Mouse (Mus musculus) hindbrain, embryonic 11.5 days (tissue): ENCODE measurements around the gene Ndufb6. TPM values are rescaled to one million over a fixed set of nuclear protein-coding genes. Genes with fewer than 3 reads are reported as not detected.

Experiments
- ATAC-seq: fragments of 200-750 bp; cut with Nextera tagmentation; 2 replicates; pipeline ENCODE4 v1.8.0; 2017; ENCODE audit warnings: mild to moderate bottlenecking, moderate TSS enrichment, moderate library complexity; ENCODE audit not compliant: low FRiP score
- DNase-seq: peaks from one replicate; pipeline ENCODE4 v3.0.0-alpha.2; 2015; ENCODE audit warnings: low spot score
- H3K27ac ChIP-seq: fragments of 300-500 bp; sonication (generic); 2 replicates; pipeline ENCODE4 v1.5.1; 2014; ENCODE audit warnings: mild to moderate bottlenecking, low read depth, low read length
- H3K27me3 ChIP-seq: fragments of 300-500 bp; sonication (generic); 2 replicates; pipeline ENCODE4 v1.6.1; 2014; ENCODE audit warnings: mild to moderate bottlenecking, low read length, moderate library complexity, mixed read lengths; ENCODE audit not compliant: control insufficient read depth, insufficient read depth
- H3K36me3 ChIP-seq: fragments of 300-500 bp; sonication (generic); 2 replicates; pipeline ENCODE4 v1.6.1; 2014; ENCODE audit warnings: mild to moderate bottlenecking, low read length, moderate library complexity, mixed read lengths; ENCODE audit not compliant: control insufficient read depth, insufficient read depth
- H3K4me1 ChIP-seq: fragments of 300-500 bp; sonication (generic); replicated peaks from 2 replicates; pipeline ENCODE4 v1.6.1; 2014; ENCODE audit warnings: low read length, mixed read lengths; ENCODE audit not compliant: control insufficient read depth, insufficient read depth
- H3K4me2 ChIP-seq: fragments of 300-500 bp; sonication (generic); replicated peaks from 2 replicates; pipeline ENCODE4 v1.6.1; 2014; ENCODE audit warnings: mild to moderate bottlenecking, low read depth, low read length
- H3K4me3 ChIP-seq: fragments of 300-500 bp; sonication (generic); 2 replicates; pipeline ENCODE4 v1.5.1; 2014; ENCODE audit warnings: low read depth, low read length
- H3K9ac ChIP-seq: fragments of 300-500 bp; sonication (generic); 2 replicates; pipeline ENCODE4 v1.6.1; 2014; ENCODE audit warnings: low read depth, low read length
- H3K9me3 ChIP-seq: fragments of 300-500 bp; sonication (generic); 2 replicates; pipeline ENCODE4 v1.6.1; 2016; ENCODE audit warnings: low read length; ENCODE audit not compliant: control insufficient read depth
- WGBS: fragments of 180-500 bp; shearing (Covaris S2); extraction: QIAGEN DNeasy Blood & Tissue Kit; methylation state at CpG from one replicate; pipeline ENCODE4 v1.1.7; 2014; 5-methylcytosine and 5-hydroxymethylcytosine counted together
- polyA plus RNA-seq: library from polyadenylated mRNA; unstranded; fragments of >200 nt; fragmentation: Nextera tagmentation; extraction: Ambion mirVana; gene quantifications from 2 replicates; pipeline ENCODE4 v1.2.1, GENCODE M21; 2014

Gene Ndufb6
- polyA plus RNA-seq, 1 experiment from 2014 or later: 285 TPM

DNA sequence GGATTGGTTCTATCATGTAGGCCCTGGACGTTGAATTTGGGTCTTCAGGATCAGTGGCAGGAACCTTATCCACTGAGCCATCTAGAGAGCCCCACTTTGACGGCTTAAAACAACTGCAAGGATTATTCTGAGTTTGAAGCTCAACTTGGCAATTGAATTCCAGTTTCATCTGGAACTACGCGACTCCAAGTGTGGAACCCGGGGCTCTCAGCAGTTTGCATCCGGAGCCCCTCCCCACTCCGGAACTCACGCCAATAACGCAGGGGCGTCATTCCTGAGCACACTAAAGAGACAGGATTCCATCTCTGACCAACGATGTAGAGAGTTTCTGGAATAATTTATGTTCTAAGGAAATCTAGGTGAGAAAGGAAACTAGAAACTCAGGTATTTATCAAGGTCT, 52.1 kb downstream of the Ndufb6 start:
- WGBS: 89% methylated on average over 11 of the region's 11 CpGs
- no peak for ATAC-seq

DNA sequence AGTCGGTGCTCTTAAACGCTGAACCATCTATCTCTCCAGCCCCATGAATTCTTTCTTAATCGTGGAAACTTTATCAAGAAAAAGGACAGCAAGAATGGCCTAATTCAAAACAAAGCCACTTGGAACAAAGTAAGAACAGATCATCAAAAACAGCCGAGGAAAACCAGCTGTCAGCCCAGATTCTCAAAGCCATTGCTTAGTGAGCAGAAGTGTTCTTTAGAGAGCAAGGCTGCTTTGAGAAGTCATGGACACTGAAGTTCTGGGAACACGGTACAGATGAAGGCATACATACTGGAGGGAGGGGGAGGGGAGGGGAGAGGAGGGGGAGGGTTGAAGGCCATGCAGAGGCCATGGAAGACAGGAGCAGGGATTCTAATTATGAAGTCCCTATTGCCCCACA, 53.1 kb downstream of the Ndufb6 start:
- Histone ChIP-seq H3K36me3 (no peaks in the 10 kb centered on the region), H3K9me3 (no peaks in the 10 kb centered on the region), H3K4me3 (no peak overlapping the region), H3K9ac (no peak overlapping the region), H3K4me1 (no peaks in the 10 kb centered on the region), H3K4me2 (no peak overlapping the region), H3K27me3 (no peaks in the 10 kb centered on the region), H3K27ac (no peak overlapping the region)
- no peak for ATAC-seq
- no peak for DNase-seq
- WGBS: 79% methylated on average over 5 of the region's 5 CpGs

More for the DNA sequence above, 52.1 kb downstream of the Ndufb6 start:
- no peak for DNase-seq
- Histone ChIP-seq H3K4me2 (no peak overlapping the region), H3K27me3 (no peaks in the 10 kb centered on the region), H3K4me1 (no peaks in the 10 kb centered on the region), H3K27ac (no peak overlapping the region), H3K36me3 (no peaks in the 10 kb centered on the region), H3K4me3 (no peak overlapping the region), H3K9ac (no peak overlapping the region), H3K9me3 (no peaks in the 10 kb centered on the region)

DNA sequence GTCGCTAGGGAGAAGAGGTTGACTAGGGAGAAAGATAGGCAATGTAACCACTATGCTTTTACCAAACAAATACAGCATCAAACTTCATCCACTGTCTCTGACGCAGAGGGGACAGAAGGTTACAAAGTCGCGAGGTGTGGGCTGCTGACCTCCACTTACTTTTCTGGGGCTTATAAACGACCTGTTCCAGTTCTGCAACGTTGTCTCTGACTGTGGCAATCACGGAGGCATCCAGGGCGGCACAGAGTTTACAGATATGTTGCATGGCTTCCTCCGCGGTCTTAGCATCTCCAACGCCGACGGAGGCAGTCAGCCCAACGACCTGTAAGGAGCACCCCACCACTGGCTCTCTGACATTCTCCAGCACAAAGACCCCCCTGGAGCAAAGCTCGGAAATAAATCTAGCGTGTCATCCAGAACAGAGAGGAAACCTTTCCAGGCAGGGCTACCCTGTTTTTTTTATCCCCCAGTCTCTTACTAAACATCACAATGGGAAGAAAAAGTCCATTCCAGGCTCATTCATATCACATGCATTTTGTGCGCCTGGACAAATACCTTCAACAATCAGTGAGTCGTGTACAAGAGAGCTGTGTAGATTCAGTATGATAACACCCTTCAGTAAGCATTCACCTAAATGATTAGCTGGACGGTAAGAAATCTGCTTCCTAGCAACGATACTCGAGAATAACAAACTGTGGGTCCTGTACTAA, 57.2 kb downstream of the Ndufb6 start:
- no peaks in the 10 kb centered on the region for H3K27me3 ChIP-seq
- no peak overlapping the region for H3K27ac ChIP-seq
- no peak overlapping the region for H3K9ac ChIP-seq
- DNase-seq (no peak), ATAC-seq (no peak)
- H3K4me1 ChIP-seq: no peaks in the 10 kb centered on the region
- H3K4me3 ChIP-seq: no peak overlapping the region
- 47% methylated on average over 21 of the region's 21 CpGs for WGBS
- H3K9me3 ChIP-seq: no peaks in the 10 kb centered on the region
- H3K36me3 ChIP-seq: no peaks in the 10 kb centered on the region
- no peak overlapping the region for H3K4me2 ChIP-seq

DNA sequence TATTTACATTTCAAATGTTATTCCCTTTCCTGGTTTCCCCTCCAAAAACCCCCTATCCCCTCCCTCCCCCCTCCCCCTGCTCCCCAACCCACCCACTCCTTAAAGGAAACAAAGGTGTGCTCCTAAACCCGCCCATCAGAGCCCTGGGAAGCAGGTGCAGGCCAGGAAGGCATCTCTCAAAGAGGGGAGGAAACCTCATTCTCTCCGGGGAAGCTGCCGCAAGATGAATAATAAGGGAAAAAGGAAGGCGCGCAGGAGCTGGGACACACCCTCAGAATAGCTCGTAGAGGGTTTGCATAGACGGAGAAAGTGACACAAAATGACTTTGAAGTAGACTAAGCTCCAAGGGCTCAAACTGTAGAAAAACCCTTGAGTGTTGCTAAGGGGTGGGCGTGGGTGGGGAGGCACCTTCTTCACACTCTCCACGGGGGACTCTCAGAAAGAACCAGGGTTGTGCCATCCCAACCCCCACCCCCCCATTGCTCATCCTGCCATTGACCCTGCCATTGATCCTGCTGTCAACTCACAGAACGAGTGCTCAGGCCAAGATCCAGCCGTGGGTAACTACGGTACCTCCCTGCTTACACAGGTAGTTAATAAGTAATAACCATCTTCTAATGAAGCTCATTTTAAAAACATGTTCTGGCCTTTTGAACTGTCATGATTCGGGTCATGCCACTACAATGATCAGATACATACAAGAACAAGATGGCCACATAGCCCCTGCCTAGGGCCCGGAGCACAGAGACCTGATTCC, 58.0 kb downstream of the Ndufb6 start:
- ATAC-seq (no peak), DNase-seq (no peak)
- WGBS: 39% methylated on average over 14 of the region's 14 CpGs
- H3K9me3 ChIP-seq: no peaks in the 10 kb centered on the region
- no peaks in the 10 kb centered on the region for H3K27me3 ChIP-seq
- no peaks in the 10 kb centered on the region for H3K36me3 ChIP-seq
- H3K9ac ChIP-seq: no peak overlapping the region
- H3K4me3 ChIP-seq: no peak overlapping the region
- no peaks in the 10 kb centered on the region for H3K4me1 ChIP-seq
- no peak overlapping the region for H3K27ac ChIP-seq
- H3K4me2 ChIP-seq: no peak overlapping the region

Other genes starting within 250 kb of the Ndufb6 start
- 55.0 and 58.4 TPM in 2 replicates for gene Aco1, start 136.3 kb downstream of the Ndufb6 start, polyA plus RNA-seq
- 3.3 and 5.7 TPM in 2 replicates for gene Ddx58, start 39.6 kb downstream of the Ndufb6 start, polyA plus RNA-seq
- gene Smim27, start 9.8 kb downstream of the Ndufb6 start, polyA plus RNA-seq: 20.7 and 25.8 TPM in 2 replicates
- gene Topors, start 9.6 kb downstream of the Ndufb6 start, polyA plus RNA-seq: 49.9 and 50.7 TPM in 2 replicates
- gene Tmem215, start 192.8 kb upstream of the Ndufb6 start, polyA plus RNA-seq: 0.14 and 0.37 TPM in 2 replicates